Mouse (Mus musculus): Measurements from ENCODE around the gene Kif21b. TPM values are rescaled to one million over a fixed set of nuclear protein-coding genes. Genes with fewer than 3 reads are reported as not detected.

Kif21b gene
- total RNA-seq (2021), result 1 to 10 TPM; 1.9 TPM
- long read RNA-seq, experiment 1, result 0 reads
- long read RNA-seq, experiment 2, full-length matches to known transcripts, result 1 of 1 reads
- long read RNA-seq, experiment 2, partial matches to known transcripts, result 0 of 1 reads
- long read RNA-seq, experiment 2, other reads (novel, unspliced or antisense), result 0 of 1 reads

- peak; percentile 66 to 81 for DNase-seq (ENCODE audit: low spot score in 2 of 2)
These were observed at the start of gene Kif21b for GRCm38 (mm10) chr1:136130951-136131558. Gene Kif21b, plus strand, starts transcription at chr1:136131389.

- DNase-seq (ENCODE audit: low spot score in 2 of 2), result no peak
These were observed 45.1 kb upstream of the Kif21b start for GRCm38 (mm10) chr1:136085988-136086685.

- DNase-seq (ENCODE audit: low spot score in 2 of 2), result no peak
These were observed 41.6 kb upstream of the Kif21b start for GRCm38 (mm10) chr1:136089368-136090165.

- DNase-seq (ENCODE audit: low spot score in 2 of 2), result no peak
These were observed 37.5 kb upstream of the Kif21b start for GRCm38 (mm10) chr1:136093726-136094125.

GRCm38 (mm10) chr1:136094807-136095206 lies 36.4 kb upstream of the Kif21b start:
- DNase-seq (ENCODE audit: low spot score in 2 of 2), result no peak

- DNase-seq (ENCODE audit: low spot score in 2 of 2), result no peak
These were observed 29.1 kb upstream of the Kif21b start for GRCm38 (mm10) chr1:136102094-136102493.

- no peak for DNase-seq (ENCODE audit: low spot score in 2 of 2)
These were observed 28.6 kb upstream of the Kif21b start for GRCm38 (mm10) chr1:136102551-136102950.

- DNase-seq (ENCODE audit: low spot score in 2 of 2), result no peak
These were observed 28.2 kb upstream of the Kif21b start for GRCm38 (mm10) chr1:136102981-136103380.

- DNase-seq (ENCODE audit: low spot score in 2 of 2), result no peak
These were observed 27.5 kb upstream of the Kif21b start for GRCm38 (mm10) chr1:136103696-136104095.

- no peak for DNase-seq (ENCODE audit: low spot score in 2 of 2)
These were observed 26.4 kb upstream of the Kif21b start for GRCm38 (mm10) chr1:136104741-136105140.

- no peak for DNase-seq (ENCODE audit: low spot score in 2 of 2)
These were observed 21.7 kb upstream of the Kif21b start for GRCm38 (mm10) chr1:136109464-136109863.

- DNase-seq (ENCODE audit: low spot score in 2 of 2), result peak in 1 of 2 experiments; percentile 46
These were observed 15.0 kb upstream of the Kif21b start for GRCm38 (mm10) chr1:136116183-136116582.

- no peak for DNase-seq (ENCODE audit: low spot score in 2 of 2)
These were observed 14.1 kb upstream of the Kif21b start for GRCm38 (mm10) chr1:136117069-136117468.

GRCm38 (mm10) chr1:136118875-136119274 lies 12.3 kb upstream of the Kif21b start:
- peak in 1 of 2 experiments; percentile 52 for DNase-seq (ENCODE audit: low spot score in 2 of 2)

GRCm38 (mm10) chr1:136119571-136120262 lies 11.5 kb upstream of the Kif21b start:
- DNase-seq (ENCODE audit: low spot score in 2 of 2), result no peak

- DNase-seq (ENCODE audit: low spot score in 2 of 2), result no peak
These were observed 11.0 kb upstream of the Kif21b start for GRCm38 (mm10) chr1:136120263-136120603.

- no peak for DNase-seq (ENCODE audit: low spot score in 2 of 2)
These were observed 10.4 kb upstream of the Kif21b start for GRCm38 (mm10) chr1:136120785-136121184.

- no peak for DNase-seq (ENCODE audit: low spot score in 2 of 2)
These were observed 9.2 kb upstream of the Kif21b start for GRCm38 (mm10) chr1:136122030-136122429.

GRCm38 (mm10) chr1:136126159-136126765 lies 4.9 kb upstream of the Kif21b start:
- DNase-seq (ENCODE audit: low spot score in 2 of 2), result no peak

- peak in 1 of 2 experiments; percentile 66 for DNase-seq (ENCODE audit: low spot score in 2 of 2)
These were observed 4.3 kb upstream of the Kif21b start for GRCm38 (mm10) chr1:136126895-136127294.

GRCm38 (mm10) chr1:136127856-136128255 lies 3.3 kb upstream of the Kif21b start:
- DNase-seq (ENCODE audit: low spot score in 2 of 2), result no peak
